Comparison of ENCODE assay signal across 18 mouse cellular contexts in the genomic region with DNA sequence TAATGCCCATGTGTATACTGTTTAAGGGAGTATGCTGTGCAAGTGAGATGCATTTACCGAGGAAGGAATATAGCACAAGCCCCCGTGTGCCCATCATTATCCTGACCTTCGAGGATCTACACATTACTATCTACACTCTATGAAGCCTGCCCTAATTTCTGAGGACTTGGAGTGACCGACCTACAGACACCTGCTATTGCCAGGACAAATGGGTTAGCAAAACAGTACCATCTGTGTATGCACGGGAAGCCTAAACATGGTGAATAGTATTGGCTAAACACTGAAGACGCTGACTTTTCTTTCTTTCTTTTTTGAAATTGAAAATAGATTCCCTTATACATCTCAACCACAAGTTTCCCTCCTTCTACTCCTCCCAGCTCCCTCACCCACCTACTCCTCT.
DNase-seq lines count a peak whose midpoint lies in the region; ATAC-seq lines count a peak whose summit lies in the region.
"Had no signal": no experiment of that assay in that cellular context is flagged by ENCODE, and none has a peak within 500 bp of the region (broad histone marks: within the 10 kb centered on the region; RNA-seq: fewer than 3 reads in every experiment).

No protein-coding gene starts in this region.

- peak; percentile 89 for ATAC-seq in cerebellum, adult (ENCODE audit: insufficient number of reproducible peaks, low FRiP score, low TSS enrichment)
- ATAC-seq: activated CD4-positive, CD25-positive, alpha-beta regulatory T cell, adult 4 months; CD4-positive, CD25-positive, alpha-beta regulatory T cell, adult 4 months; forebrain, embryonic 14.5 days; forebrain, embryonic 16.5 days; Patski had no signal

- no peak for DNase-seq in cerebellum, postnatal 4 days (ENCODE audit: low spot score in 2 of 2)
- DNase-seq in cerebellum, adult 18-20 months, result peak; percentile 28
- DNase-seq in cerebellum, postnatal 10 days, result no peak
- peak; percentile 24 for DNase-seq in cerebellum, adult 9-11 months
- DNase-seq in cerebellum, postnatal 36 days, result no peak
- peak; percentile 61 for DNase-seq in brain, adult 2 months (ENCODE audit: low read depth, low spot score)
- DNase-seq: adrenal gland, adult 8-10 months; adrenal gland, postnatal 14 days; adrenal gland, postnatal 36 days; B cell, adult 2 months; embryo, embryonic 11 days; gastrocnemius, adult 2 months had no signal

Comparison
In these comparisons a context has a peak if more than half of its experiments do, and no peak if none do; other contexts are left out.
1. DNase-seq: peak in cerebellum, adult 18-20 months (2 of 2), cerebellum, adult 9-11 months (single experiment) and brain, adult 2 months (single experiment); none in cerebellum, postnatal 4 days (0 of 2), cerebellum, postnatal 10 days (0 of 2) and cerebellum, postnatal 36 days (0 of 2).